Mouse (Mus musculus) ES-Bruce4 (cell line): ENCODE data around the gene Selenos. TPM values are rescaled to one million over a fixed set of nuclear protein-coding genes. Genes with fewer than 3 reads are reported as not detected.

Experiments used
- H3K27ac ChIP-seq: 2 replicates; pipeline ENCODE4 v1.5.1; 2012; ENCODE audit warnings: low read length, inconsistent platforms; ENCODE audit not compliant: insufficient read depth
- H3K27me3 ChIP-seq: 2 replicates; pipeline ENCODE4 v1.6.1; 2012; ENCODE audit warnings: mild to moderate bottlenecking, low read length, inconsistent platforms; ENCODE audit not compliant: control insufficient read depth, poor library complexity, insufficient read depth, severe bottlenecking
- H3K36me3 ChIP-seq: 2 replicates; pipeline ENCODE4 v1.6.1; 2012; ENCODE audit warnings: inconsistent platforms, mild to moderate bottlenecking, low read length, moderate library complexity; ENCODE audit not compliant: control insufficient read depth, poor library complexity, insufficient read depth, severe bottlenecking
- H3K4me1 ChIP-seq: one replicate; pipeline ENCODE4 v1.8.1; 2011; ENCODE audit warnings: low read length; ENCODE audit not compliant: control insufficient read depth, insufficient read depth
- H3K4me3 ChIP-seq: 2 replicates; pipeline ENCODE4 v1.5.1; 2011; ENCODE audit warnings: low read depth, mild to moderate bottlenecking, low read length
- H3K9ac ChIP-seq: 2 replicates; pipeline ENCODE4 v1.6.1; 2012; ENCODE audit warnings: low read depth, mild to moderate bottlenecking, inconsistent platforms; ENCODE audit not compliant: poor library complexity, severe bottlenecking
- H3K9me3 ChIP-seq: replicated peaks from 2 replicates; pipeline ENCODE4 v1.6.1; 2012; ENCODE audit warnings: mild to moderate bottlenecking, low read length, inconsistent platforms; ENCODE audit not compliant: control insufficient read depth, poor library complexity, insufficient read depth, severe bottlenecking
- CTCF ChIP-seq: IDR thresholded peaks from one replicate; pipeline ENCODE4 v1.8.1; 2011; ENCODE audit warnings: low read depth, low read length
- EP300 ChIP-seq: IDR thresholded peaks from 2 replicates; pipeline ENCODE4 v1.6.1; 2011; ENCODE audit warnings: low read depth, low read length; ENCODE audit not compliant: insufficient read depth
- POLR2A ChIP-seq: IDR thresholded peaks from one replicate; pipeline ENCODE4 v1.8.1; 2011; ENCODE audit warnings: low read length; ENCODE audit not compliant: insufficient read depth
- polyA plus RNA-seq: library from polyadenylated mRNA; stranded (reverse); fragments of >200 nt; gene quantifications from 2 replicates; pipeline ENCODE4 v1.2.4, GENCODE M21; 2011; ENCODE audit warnings: low read depth; ENCODE audit not compliant: missing spikeins, insufficient read depth, insufficient read length

The Selenos gene
- polyA plus RNA-seq, 1 experiment: 42.9 TPM

DNA sequence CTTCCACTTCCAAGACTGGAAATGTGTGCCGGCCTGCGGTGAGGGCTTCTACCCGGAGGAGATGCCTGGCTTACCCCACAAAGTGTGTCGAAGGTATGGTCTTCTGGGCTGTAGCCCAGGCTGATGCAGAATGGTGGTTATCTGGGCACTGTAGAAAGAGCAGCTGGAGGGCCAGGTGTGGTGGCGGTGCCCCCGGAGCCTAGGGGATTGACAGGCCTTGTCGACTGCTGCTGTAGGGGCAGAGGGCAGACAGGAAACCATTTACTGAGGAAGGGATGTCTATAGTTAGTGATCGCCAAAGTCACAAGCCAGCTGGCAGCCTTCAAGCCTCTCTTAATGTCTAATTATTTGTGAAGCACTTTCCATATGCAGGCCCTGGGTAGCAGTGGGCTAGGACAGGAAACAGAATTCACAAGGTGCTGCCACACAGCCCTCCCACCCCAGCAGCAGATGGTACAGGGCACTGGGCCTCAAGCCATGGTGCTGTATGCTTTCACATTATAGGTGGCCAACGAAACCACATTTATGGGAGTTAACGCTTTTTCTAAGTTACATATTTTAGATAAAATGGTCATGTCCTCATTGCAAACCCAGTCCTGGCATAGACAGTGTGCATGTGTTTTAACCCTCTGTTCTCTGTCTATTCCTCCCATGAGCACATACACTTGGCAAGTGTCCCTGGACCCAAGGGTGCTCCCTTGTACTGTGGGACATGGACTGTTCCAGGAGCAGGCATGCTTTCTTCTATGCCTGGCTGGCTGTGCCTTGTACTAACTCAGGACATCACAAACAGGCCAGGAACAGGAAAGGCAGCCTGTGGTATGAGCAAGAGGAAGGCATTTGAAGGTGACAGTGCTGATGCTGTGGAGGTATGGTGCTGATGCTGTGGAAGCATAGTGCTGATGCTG lies 35.6 kb upstream of the Selenos start, which contains the start of gene Gm45213:
Gene Gm45213, plus strand, starts transcription at position 51 of the 908 bp plus-strand sequence.
- Histone ChIP-seq H3K27me3 (no peaks in the 10 kb centered on the region), H3K36me3 (no peaks in the 10 kb centered on the region), H3K4me1 (no peaks in the 10 kb centered on the region), H3K9me3 (no peaks in the 10 kb centered on the region), H3K9ac (no peak within 1 kb of the TSS), H3K4me3 (no peak within 1 kb of the TSS), H3K27ac (no peak within 1 kb of the TSS)
- TF ChIP-seq CTCF: no peak
- TF ChIP-seq POLR2A: no peak
- TF ChIP-seq EP300: no peak

DNA sequence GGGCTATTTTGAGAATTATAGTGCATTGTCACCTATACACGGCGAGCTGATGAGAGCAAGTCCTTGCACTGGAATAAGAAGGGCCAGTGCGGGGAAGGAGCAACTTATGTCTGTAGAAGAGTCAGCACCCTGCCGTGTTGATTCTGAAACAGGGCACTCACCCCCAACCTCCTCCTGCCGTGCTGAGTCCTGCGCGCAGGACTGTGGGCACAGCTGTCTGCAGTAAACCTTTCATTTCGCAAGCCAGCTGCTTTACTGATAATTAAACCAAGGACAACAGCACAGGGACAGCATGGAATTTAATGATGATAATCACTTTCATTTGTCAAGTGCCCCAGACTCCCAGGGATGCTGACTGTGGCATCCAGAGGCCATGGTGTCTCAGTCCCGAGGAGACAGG lies 34.8 kb upstream of the Selenos start:
- TF ChIP-seq CTCF (no peak), POLR2A (no peak), EP300 (no peak)
- no peaks in the 10 kb centered on the region for H3K9me3 ChIP-seq
- no peaks in the 10 kb centered on the region for H3K36me3 ChIP-seq
- no peak overlapping the region for H3K4me3 ChIP-seq
- H3K4me1 ChIP-seq: no peaks in the 10 kb centered on the region
- no peak overlapping the region for H3K9ac ChIP-seq
- no peaks in the 10 kb centered on the region for H3K27me3 ChIP-seq
- H3K27ac ChIP-seq: no peak overlapping the region

DNA sequence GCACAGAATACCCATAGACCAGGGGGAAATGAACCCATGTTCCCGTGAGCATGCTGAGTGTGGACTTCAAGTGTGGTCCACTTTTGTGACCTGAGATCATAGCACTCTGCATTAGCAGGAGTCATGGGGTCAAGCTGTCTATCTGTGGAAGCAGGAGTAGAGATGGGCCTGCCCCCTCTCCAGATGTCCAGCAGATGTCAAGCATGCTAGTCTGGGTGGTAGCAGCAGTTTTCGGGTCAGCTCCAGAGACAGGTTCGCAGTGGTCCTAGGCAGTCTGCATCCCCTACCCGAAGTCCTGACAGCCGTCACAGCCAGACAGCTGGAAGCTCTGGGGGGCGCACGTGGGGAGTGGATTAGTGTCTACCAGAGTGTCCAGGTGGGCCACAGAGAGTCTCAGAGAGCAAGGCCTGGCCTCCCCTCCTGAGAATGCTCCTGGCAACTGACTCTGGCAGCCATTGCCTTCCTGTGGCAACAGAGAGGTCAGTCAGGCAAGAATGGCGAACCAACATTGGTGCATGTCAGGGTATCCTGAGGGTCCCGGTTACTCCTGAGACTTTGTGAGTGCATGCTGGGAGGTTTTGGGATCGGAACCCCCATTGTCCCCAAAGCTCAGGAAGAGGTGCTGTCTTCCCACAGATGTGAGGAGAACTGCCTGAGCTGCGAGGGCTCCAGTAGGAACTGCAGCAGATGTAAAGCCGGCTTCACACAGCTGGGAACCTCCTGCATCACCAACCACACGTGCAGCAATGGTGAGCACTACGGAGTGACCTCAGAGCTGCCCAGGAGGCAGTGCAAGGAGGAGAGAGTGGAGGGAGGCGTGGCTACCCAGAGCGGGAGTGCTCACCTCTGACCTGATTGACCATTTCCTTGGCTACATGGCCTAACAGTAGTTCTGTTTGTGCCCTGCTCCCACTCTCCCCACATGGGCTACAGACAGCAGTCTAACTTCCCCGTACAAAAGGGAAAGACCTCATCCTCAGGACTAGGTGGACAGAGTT lies 32.2 kb upstream of the Selenos start:
- H3K36me3 ChIP-seq: no peaks in the 10 kb centered on the region
- TF ChIP-seq EP300: no peak
- no peak for TF ChIP-seq POLR2A
- TF ChIP-seq CTCF: no peak
- no peaks in the 10 kb centered on the region for H3K9me3 ChIP-seq
- no peak overlapping the region for H3K4me3 ChIP-seq
- no peak overlapping the region for H3K9ac ChIP-seq
- H3K27ac ChIP-seq: no peak overlapping the region
- no peaks in the 10 kb centered on the region for H3K4me1 ChIP-seq
- H3K27me3 ChIP-seq: no peaks in the 10 kb centered on the region

DNA sequence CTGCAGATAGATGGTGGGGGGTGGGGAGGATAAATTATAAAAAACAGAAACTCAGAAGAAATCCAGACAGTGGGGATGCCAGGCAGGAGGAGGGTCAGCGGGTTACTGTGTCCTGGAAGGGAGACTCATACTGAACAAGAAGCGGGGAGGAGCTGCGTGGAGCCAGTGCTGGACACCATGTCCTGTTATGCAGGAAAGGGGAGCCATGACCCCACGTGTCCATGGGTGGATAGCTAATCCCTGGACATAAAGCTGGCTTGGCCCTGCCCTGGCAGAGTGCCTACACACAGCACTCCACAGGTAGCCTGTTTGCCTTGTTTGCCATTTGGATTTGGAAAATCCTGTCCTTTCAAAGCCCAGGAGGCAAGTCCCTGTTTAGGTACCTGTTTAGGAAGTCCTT lies 31.5 kb upstream of the Selenos start:
- Histone ChIP-seq H3K27me3 (no peaks in the 10 kb centered on the region), H3K9me3 (no peaks in the 10 kb centered on the region), H3K9ac (no peak overlapping the region), H3K27ac (no peak overlapping the region), H3K4me3 (no peak overlapping the region), H3K4me1 (no peaks in the 10 kb centered on the region), H3K36me3 (no peaks in the 10 kb centered on the region)
- TF ChIP-seq POLR2A: no peak
- no peak for TF ChIP-seq EP300

DNA sequence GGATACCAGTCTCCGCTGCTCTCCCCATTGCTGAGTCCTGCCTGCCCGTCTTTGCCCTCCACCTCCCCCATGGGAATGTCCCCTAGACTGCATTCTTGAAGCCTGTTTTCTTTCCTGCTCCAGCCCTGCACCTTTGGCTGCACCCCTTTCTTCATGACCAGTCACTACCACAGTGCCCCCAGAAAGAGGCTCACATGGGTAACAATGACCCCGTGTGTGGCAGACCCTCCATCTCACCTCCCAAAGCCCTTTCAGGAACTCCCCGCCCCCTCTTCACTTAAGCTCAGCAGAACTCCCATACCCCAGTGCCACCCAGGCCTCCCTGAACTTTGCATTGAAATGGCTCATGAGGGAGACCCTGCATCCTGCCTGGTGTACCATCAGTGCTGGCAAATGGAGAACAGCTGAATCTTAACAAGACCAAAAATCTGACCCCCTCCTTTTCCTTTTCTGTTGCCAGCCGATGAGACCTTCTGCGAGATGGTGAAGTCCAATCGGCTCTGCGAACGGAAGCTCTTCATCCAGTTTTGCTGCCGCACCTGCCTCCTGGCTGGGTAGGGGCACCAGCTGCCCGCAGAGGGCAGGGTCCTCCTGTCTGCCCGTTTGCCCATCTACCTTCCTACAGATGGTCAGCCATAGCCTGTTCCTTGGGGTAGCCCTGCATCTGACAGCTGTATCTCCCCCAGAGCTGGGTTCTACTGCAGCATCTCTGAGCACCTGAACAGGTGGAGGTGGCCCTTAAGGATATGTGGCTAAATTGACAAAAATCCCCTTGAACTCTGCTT lies 30.8 kb upstream of the Selenos start:
- Histone ChIP-seq H3K4me3 (no peak overlapping the region), H3K9ac (no peak overlapping the region), H3K9me3 (no peaks in the 10 kb centered on the region), H3K36me3 (no peaks in the 10 kb centered on the region), H3K27ac (no peak overlapping the region), H3K27me3 (no peaks in the 10 kb centered on the region), H3K4me1 (no peaks in the 10 kb centered on the region)
- TF ChIP-seq POLR2A (no peak), EP300 (no peak), CTCF (no peak)
